Mouse (Mus musculus): ENCODE measurements at regions not wholly inside any gene's neighbourhood (a gene's known extent, or its start where the extent isn't known, plus 50 kb on each side); places are given as distances from the start of the nearest gene placed in this dataset.

GRCm38 (mm10) chr6:84266736-84267135, 258.3 kb downstream of the Dysf start:
- DNase-seq (ENCODE audit: low spot score in 2 of 2): peak; percentile 48 to 67

GRCm38 (mm10) chr6:84264681-84265080, 256.3 kb downstream of the Dysf start:
- DNase-seq (ENCODE audit: low spot score in 2 of 2): no peak

- DNase-seq (ENCODE audit: low spot score in 2 of 2): no peak
Observed at GRCm38 (mm10) chr6:84263686-84264085, 255.3 kb downstream of the Dysf start.

DNA sequence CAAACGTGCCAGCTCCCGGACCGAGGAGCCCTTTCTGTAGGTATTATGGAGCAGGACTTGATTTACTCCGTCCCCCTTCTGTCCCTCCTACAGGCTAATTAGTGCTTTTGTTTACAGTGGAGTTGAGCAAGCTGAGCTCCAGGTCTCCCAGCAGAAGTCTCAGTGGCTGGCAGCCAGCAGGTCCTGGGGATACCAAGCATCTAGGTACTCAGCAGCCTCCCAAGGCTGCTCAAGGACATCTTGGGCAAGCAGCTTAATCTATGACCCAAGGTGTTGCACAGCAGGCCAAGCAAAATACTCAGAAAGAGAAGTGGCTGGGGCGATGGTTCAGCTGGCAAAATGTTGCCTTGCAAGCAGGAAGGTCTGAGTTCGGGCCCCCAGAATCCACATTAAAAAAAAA, 254.4 kb downstream of the Dysf start:
- DNase-seq (ENCODE audit: low spot score in 2 of 2): no peak

GRCm38 (mm10) chr6:84261483-84261882, 253.1 kb downstream of the Dysf start:
- DNase-seq (ENCODE audit: low spot score in 2 of 2): no peak

Data from layer of hippocampus, adult 18-20 months (tissue).